Mouse (Mus musculus) erythroblast, embryonic 14.5 days (primary cell): ENCODE measurements around the gene Pfpl.

Source experiments
- GATA1 ChIP-seq: IDR thresholded peaks from 2 replicates; pipeline ENCODE4 v1.6.1; 2012; ENCODE audit warnings: low read length, inconsistent platforms, mixed read lengths
- TAL1 ChIP-seq: IDR thresholded peaks from 3 replicates; pipeline ENCODE4 v1.6.1; 2012; ENCODE audit warnings: low read length, inconsistent platforms, mixed read lengths

DNA sequence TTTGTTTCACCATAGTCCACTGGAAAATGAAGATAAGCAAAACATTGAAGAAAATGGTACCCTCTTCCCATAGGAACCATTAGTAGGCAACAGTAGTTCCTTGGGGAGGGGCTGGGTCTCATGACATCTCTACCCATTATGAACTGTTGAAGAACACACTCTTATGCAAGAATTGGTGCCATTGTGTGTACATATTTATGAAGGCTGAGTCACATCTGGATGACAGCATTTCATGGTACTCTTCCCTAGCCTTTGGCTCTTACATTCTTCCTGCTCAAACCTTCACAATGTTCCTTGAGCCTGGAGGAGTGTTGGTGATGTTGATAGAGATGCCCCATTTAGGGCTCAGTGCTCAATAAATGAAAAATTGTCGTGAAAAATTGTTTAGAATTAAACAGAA lies 11.9 kb downstream of the Pfpl start:
- no peak for TF ChIP-seq TAL1
- TF ChIP-seq GATA1 = no peak
